Mouse (Mus musculus) CH12.LX (cell line): ENCODE measurements around the gene Nptx1. TPM values are rescaled to one million over a fixed set of nuclear protein-coding genes. Genes with fewer than 3 reads are reported as not detected.

Source experiments
- DNase-seq: peaks from one replicate; pipeline ENCODE4 v3.0.0-alpha.2; 2013; ENCODE audit errors: extremely low read depth
- H3K27ac ChIP-seq: 2 replicates; pipeline ENCODE4 v1.5.1; 2012; ENCODE audit warnings: low read depth, mild to moderate bottlenecking, control low read depth, moderate library complexity; ENCODE audit not compliant: insufficient read depth
- H3K27me3 ChIP-seq: replicated peaks from 2 replicates; pipeline ENCODE3; 2012; ENCODE audit warnings: inconsistent platforms
- H3K36me3 ChIP-seq, 2 experiments: replicated peaks in 1 of 2; 2 replicates each; pipeline versions ENCODE3 to v1.6.1; 2012; ENCODE audit warnings: inconsistent platforms in 1 of 2, low read length in 1 of 2, mild to moderate bottlenecking in 1 of 2, mixed read lengths in 1 of 2, moderate library complexity in 1 of 2; ENCODE audit not compliant: control insufficient read depth in 1 of 2, insufficient read depth in 1 of 2
- H3K4me1 ChIP-seq, 2 experiments: 2 replicates each; pipeline ENCODE4 v1.6.1; 2012; ENCODE audit warnings: inconsistent platforms in 1 of 2, moderate library complexity in 1 of 2; ENCODE audit not compliant: insufficient read depth in 2 of 2, control insufficient read depth in 1 of 2
- H3K4me2 ChIP-seq: 2 replicates; pipeline ENCODE4 v1.6.1; 2012; ENCODE audit warnings: low read depth, mild to moderate bottlenecking, control low read depth; ENCODE audit not compliant: poor library complexity, insufficient read depth, severe bottlenecking
- H3K4me3 ChIP-seq, 3 experiments: fragments of 150-350 bp in 1 of 3; sonication (generic) in 1 of 3; replicated peaks in 1 of 3; 2 replicates each; pipeline versions ENCODE3 to v1.5.1; 2011 to 2012; ENCODE audit warnings: low read depth in 2 of 3, low read length in 2 of 3, mild to moderate bottlenecking in 2 of 3, moderate library complexity in 2 of 3, control low read depth in 1 of 3, improper control_type of control experiment in 1 of 3, inconsistent platforms in 1 of 3, mixed read lengths in 1 of 3; ENCODE audit not compliant: poor library complexity in 1 of 3
- H3K79me2 ChIP-seq: replicated peaks from 2 replicates; pipeline ENCODE4 v1.6.1; 2012; ENCODE audit warnings: mild to moderate bottlenecking, moderate library complexity; ENCODE audit not compliant: control insufficient read depth, poor library complexity, insufficient read depth, severe bottlenecking; ENCODE audit errors: extremely low read depth
- H3K9ac ChIP-seq: 2 replicates; pipeline ENCODE4 v1.6.1; 2012; ENCODE audit warnings: low read depth, mild to moderate bottlenecking, control low read depth, moderate library complexity; ENCODE audit not compliant: insufficient read depth
- H3K9me3 ChIP-seq: replicated peaks from 2 replicates; pipeline ENCODE3; 2012; ENCODE audit warnings: low read length, inconsistent platforms, mixed read lengths
- CHD2 ChIP-seq: IDR thresholded peaks from 2 replicates; pipeline ENCODE4 v1.6.1; 2011; ENCODE audit warnings: low read length, improper control_type of control experiment
- ELF1 ChIP-seq: IDR thresholded peaks from 2 replicates; pipeline ENCODE4 v1.6.1; 2014; ENCODE audit warnings: low read depth, mild to moderate bottlenecking, inconsistent platforms, low read length, improper control_type of control experiment
- EP300 ChIP-seq: IDR thresholded peaks from 2 replicates; pipeline ENCODE4 v1.6.1; 2011; ENCODE audit warnings: low read length, improper control_type of control experiment
- ETS1 ChIP-seq: conservative IDR thresholded peaks from 2 replicates; pipeline ENCODE4 v1.6.1; 2012; ENCODE audit warnings: low read depth, mild to moderate bottlenecking, inconsistent platforms, low read length, improper control_type of control experiment, moderate library complexity
- IRF4 ChIP-seq: IDR thresholded peaks from 2 replicates; pipeline ENCODE4 v1.6.1; 2014; ENCODE audit warnings: low read depth, mild to moderate bottlenecking, inconsistent platforms, low read length, improper control_type of control experiment
- JUND ChIP-seq: conservative IDR thresholded peaks from 2 replicates; pipeline ENCODE4 v1.6.1; 2011; ENCODE audit warnings: low read depth, low read length, improper control_type of control experiment
- KAT2A ChIP-seq: IDR thresholded peaks from 2 replicates; pipeline ENCODE4 v1.6.1; 2012; ENCODE audit warnings: low read length, improper control_type of control experiment, inconsistent platforms; ENCODE audit not compliant: insufficient replicate concordance
- MAX ChIP-seq: IDR thresholded peaks from 2 replicates; pipeline ENCODE4 v1.6.1; 2011; ENCODE audit warnings: low read length, improper control_type of control experiment
- MAZ ChIP-seq: IDR thresholded peaks from 2 replicates; pipeline ENCODE4 v1.6.1; 2012; ENCODE audit warnings: low read depth, mild to moderate bottlenecking, inconsistent platforms, low read length, improper control_type of control experiment, moderate library complexity
- MEF2A ChIP-seq: IDR thresholded peaks from 2 replicates; pipeline ENCODE4 v1.6.1; 2014; ENCODE audit warnings: low read depth, mild to moderate bottlenecking, inconsistent platforms, low read length, improper control_type of control experiment, borderline replicate concordance
- MXI1 ChIP-seq: IDR thresholded peaks from 2 replicates; pipeline ENCODE4 v1.6.1; 2011; ENCODE audit warnings: mild to moderate bottlenecking, low read depth, low read length, improper control_type of control experiment
- MYC ChIP-seq: IDR thresholded peaks from 2 replicates; pipeline ENCODE4 v1.6.1; 2011; ENCODE audit warnings: low read depth, mild to moderate bottlenecking, improper control_type of control experiment, low read length
- NELFE ChIP-seq: IDR thresholded peaks from 2 replicates; pipeline ENCODE4 v1.6.1; 2011; ENCODE audit warnings: low read depth, low read length, improper control_type of control experiment
- NRF1 ChIP-seq: IDR thresholded peaks from 2 replicates; pipeline ENCODE4 v1.6.1; 2014; ENCODE audit warnings: low read depth, mild to moderate bottlenecking, inconsistent platforms, low read length, improper control_type of control experiment, moderate library complexity
- PAX5 ChIP-seq: IDR thresholded peaks from 2 replicates; pipeline ENCODE4 v1.6.1; 2012; ENCODE audit warnings: low read length, inconsistent platforms, mixed read lengths
- SIN3A ChIP-seq: IDR thresholded peaks from 2 replicates; pipeline ENCODE4 v1.6.1; 2012; ENCODE audit warnings: low read length, improper control_type of control experiment, inconsistent platforms
- TBP ChIP-seq: conservative IDR thresholded peaks from 2 replicates; pipeline ENCODE4 v1.6.1; 2011; ENCODE audit warnings: low read depth, low read length, improper control_type of control experiment
- USF1 ChIP-seq: IDR thresholded peaks from 2 replicates; pipeline ENCODE4 v1.6.1; 2014; ENCODE audit warnings: low read depth, mild to moderate bottlenecking, inconsistent platforms, low read length, improper control_type of control experiment
- USF2 ChIP-seq: conservative IDR thresholded peaks from 2 replicates; pipeline ENCODE4 v1.6.1; 2011; ENCODE audit warnings: low read depth, low read length, improper control_type of control experiment
- ZKSCAN1 ChIP-seq: IDR thresholded peaks from 2 replicates; pipeline ENCODE4 v1.6.1; 2012; ENCODE audit warnings: low read depth, inconsistent platforms, low read length, improper control_type of control experiment, borderline replicate concordance
- ZMIZ1 ChIP-seq: IDR thresholded peaks from 2 replicates; pipeline ENCODE4 v1.6.1; 2012; ENCODE audit warnings: low read depth, mild to moderate bottlenecking, inconsistent platforms, low read length, improper control_type of control experiment
- dilution Hi-C: fragments of 300-500 bp; cut with MboI; formaldehyde crosslinking; loops from 2 replicates; pipeline ENCODE4 v1.14.3; 2020; ENCODE audit warnings: low sequenced_read_pairs; ENCODE audit not compliant: extremely low pct_unique_long_range_greater_than_20kb, extremely low pct_ligation_motif_present
- in situ Hi-C: fragments of 300-500 bp; cut with MboI; formaldehyde crosslinking; loops from 3 replicates; pipeline ENCODE4 v1.14.3; 2019; ENCODE audit warnings: low sequenced_read_pairs, low pct_ligation_motif_present, low pct_unique_long_range_greater_than_20kb, mixed read lengths
- polyA plus RNA-seq: library from polyadenylated mRNA; unstranded; fragments of >175 nt; gene quantifications from 2 replicates; pipeline ENCODE4 v1.2.1, GENCODE M21; 2012; ENCODE audit warnings: low read depth; ENCODE audit not compliant: insufficient read length
- total RNA-seq, 2 experiments: library from RNA; depleted of rRNA; stranded (reverse); fragments of 300-350 nt in 1 of 2; fragments of >200 nt in 1 of 2; gene quantifications; 2 replicates each; pipeline ENCODE4 v1.2.3; 2012 to 2014

The Nptx1 gene
- total and polyA plus RNA-seq, 3 experiments, result under 0.01 TPM; not detected in 2

GRCm38 (mm10) chr11:119557940-119558869 is 10.7 kb upstream of the Nptx1 start:
- no peaks in the 10 kb centered on the region for H3K36me3 ChIP-seq
- dilution Hi-C loops, result no loop called here
- no peak for DNase-seq
- no peak overlapping the region for H3K4me2 ChIP-seq
- no peak overlapping the region for H3K27ac ChIP-seq
- no peak for TF ChIP-seq TBP
- no peak for TF ChIP-seq ELF1
- no peak for TF ChIP-seq PAX5
- no peak for TF ChIP-seq EP300
- TF ChIP-seq MAX, result no peak
- TF ChIP-seq ZMIZ1, result no peak
- TF ChIP-seq USF1, result no peak
- TF ChIP-seq SIN3A, result no peak
- TF ChIP-seq USF2, result no peak
- TF ChIP-seq NELFE, result no peak
- H3K4me3 ChIP-seq, result no peak overlapping the region
- H3K9ac ChIP-seq, result no peak overlapping the region
- peaks cover 90% of the 10 kb centered on the region for H3K27me3 ChIP-seq
- H3K79me2 ChIP-seq, result no peaks in the 10 kb centered on the region
- in situ Hi-C loops, result no loop called here
- H3K4me1 ChIP-seq, result peaks cover 0 to 3% of the 10 kb centered on the region in 2 experiments; a peak in 1 of 4 replicates
- H3K9me3 ChIP-seq, result no peaks in the 10 kb centered on the region

DNA sequence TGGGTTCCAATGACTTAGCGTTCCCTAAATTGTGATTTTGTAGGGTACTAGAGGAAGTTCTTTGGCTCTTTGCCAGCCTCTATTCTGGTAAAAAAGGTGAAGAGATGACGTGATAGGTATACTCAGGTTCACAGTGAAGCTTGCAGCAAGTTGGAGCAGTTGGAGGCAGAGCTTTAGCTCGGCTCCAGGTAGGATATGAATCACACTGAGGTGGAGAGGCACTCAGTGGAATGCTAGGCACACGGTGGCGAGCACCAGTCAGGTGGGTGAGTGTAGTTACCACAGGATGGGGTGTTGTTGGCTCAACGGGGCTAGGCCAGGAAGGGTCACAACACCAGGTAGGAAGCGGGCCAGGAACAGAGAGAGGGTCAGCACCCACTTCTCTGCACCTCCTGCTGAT is 7.6 kb upstream of the Nptx1 start:
- Histone ChIP-seq H3K9ac (no peak overlapping the region), H3K79me2 (no peaks in the 10 kb centered on the region), H3K27ac (no peak overlapping the region), H3K9me3 (no peaks in the 10 kb centered on the region), H3K4me2 (no peak overlapping the region), H3K4me1 (peaks cover 0 to 6% of the 10 kb centered on the region in 2 experiments; a peak in 1 of 4 replicates), H3K36me3 (no peaks in the 10 kb centered on the region), H3K27me3 (peaks cover 79% of the 10 kb centered on the region), H3K4me3 (no peak overlapping the region)
- no peak for TF ChIP-seq KAT2A
- no peak for TF ChIP-seq MAZ
- no peak for TF ChIP-seq USF1
- no peak for TF ChIP-seq MXI1
- no peak for TF ChIP-seq MEF2A
- TF ChIP-seq EP300, result no peak
- TF ChIP-seq JUND, result no peak
- TF ChIP-seq ETS1, result no peak
- TF ChIP-seq ZMIZ1, result no peak
- no peak for TF ChIP-seq IRF4
- TF ChIP-seq CHD2, result no peak
- no peak for TF ChIP-seq NRF1
- no peak for TF ChIP-seq MYC
- no peak for TF ChIP-seq NELFE
- TF ChIP-seq ZKSCAN1, result no peak
- no peak for DNase-seq
- in situ Hi-C loops, result no loop called here
- dilution Hi-C loops, result no loop called here
